Mouse (Mus musculus): ENCODE results near the gene Medag. TPM values are rescaled to one million over a fixed set of nuclear protein-coding genes. Genes with fewer than 3 reads are reported as not detected.

Medag gene
- polyA plus RNA-seq, 1 experiment: not detected

- no peaks in the 10 kb centered on the region for H3K36me3 ChIP-seq (ENCODE audit: control insufficient read depth)
- peaks cover 2% of the 10 kb centered on the region for H3K4me1 ChIP-seq (ENCODE audit: control insufficient read depth)
- no peaks in the 10 kb centered on the region for H3K9me3 ChIP-seq (ENCODE audit: control insufficient read depth, low read length)
- TF ChIP-seq TAL1 (IDR thresholded peaks at IDR 0.05; ENCODE audit: low read length): no peak
- TF ChIP-seq GATA1 (IDR thresholded peaks at IDR 0.05; ENCODE audit: low read length): no peak
- peaks cover 2% of the 10 kb centered on the region; the same call in 1 of the 2 replicates for H3K27me3 ChIP-seq (ENCODE audit: control insufficient read depth)
- H3K4me3 ChIP-seq (replicated peaks): no peak overlapping the region
Observed at GRCm38 (mm10) chr5:149373224-149373623, 38.3 kb upstream of the Medag start.

- Histone ChIP-seq H3K27me3 (ENCODE audit: control insufficient read depth) (peaks cover 2% of the 10 kb centered on the region; the same call in 1 of the 2 replicates), H3K9me3 (ENCODE audit: control insufficient read depth, low read length) (no peaks in the 10 kb centered on the region), H3K4me3 (replicated peaks) (no peak overlapping the region), H3K4me1 (ENCODE audit: control insufficient read depth) (peaks cover 2% of the 10 kb centered on the region), H3K36me3 (ENCODE audit: control insufficient read depth) (no peaks in the 10 kb centered on the region)
- TF ChIP-seq TAL1 (IDR thresholded peaks at IDR 0.05; ENCODE audit: low read length): no peak
- TF ChIP-seq GATA1 (IDR thresholded peaks at IDR 0.05; ENCODE audit: low read length): no peak
Observed at GRCm38 (mm10) chr5:149374026-149374425, 37.5 kb upstream of the Medag start.

- Histone ChIP-seq H3K36me3 (ENCODE audit: control insufficient read depth) (no peaks in the 10 kb centered on the region), H3K4me1 (ENCODE audit: control insufficient read depth) (peaks cover 2% of the 10 kb centered on the region), H3K4me3 (replicated peaks) (no peak overlapping the region), H3K27me3 (ENCODE audit: control insufficient read depth) (peaks cover 2% of the 10 kb centered on the region; the same call in 1 of the 2 replicates), H3K9me3 (ENCODE audit: control insufficient read depth, low read length) (no peaks in the 10 kb centered on the region)
- TF ChIP-seq TAL1 (IDR thresholded peaks at IDR 0.05; ENCODE audit: low read length): no peak
- no peak for TF ChIP-seq GATA1 (IDR thresholded peaks at IDR 0.05; ENCODE audit: low read length)
Observed at GRCm38 (mm10) chr5:149375074-149375888, 36.3 kb upstream of the Medag start.

- TF ChIP-seq TAL1 (IDR thresholded peaks at IDR 0.05; ENCODE audit: low read length) (no peak), GATA1 (IDR thresholded peaks at IDR 0.05; ENCODE audit: low read length) (no peak)
- Histone ChIP-seq H3K36me3 (ENCODE audit: control insufficient read depth) (no peaks in the 10 kb centered on the region), H3K4me1 (ENCODE audit: control insufficient read depth) (peaks cover 2% of the 10 kb centered on the region), H3K4me3 (replicated peaks) (no peak overlapping the region), H3K9me3 (ENCODE audit: control insufficient read depth, low read length) (no peaks in the 10 kb centered on the region), H3K27me3 (ENCODE audit: control insufficient read depth) (peaks cover 2% of the 10 kb centered on the region; the same call in 1 of the 2 replicates)
Observed at GRCm38 (mm10) chr5:149375889-149376212, 35.7 kb upstream of the Medag start.

- Histone ChIP-seq H3K9me3 (ENCODE audit: control insufficient read depth, low read length) (no peaks in the 10 kb centered on the region), H3K36me3 (ENCODE audit: control insufficient read depth) (no peaks in the 10 kb centered on the region), H3K4me3 (replicated peaks) (no peak overlapping the region), H3K27me3 (ENCODE audit: control insufficient read depth) (peaks cover 2% of the 10 kb centered on the region; the same call in 1 of the 2 replicates), H3K4me1 (ENCODE audit: control insufficient read depth) (peaks cover 2% of the 10 kb centered on the region)
- TF ChIP-seq TAL1 (IDR thresholded peaks at IDR 0.05; ENCODE audit: low read length): no peak
- TF ChIP-seq GATA1 (IDR thresholded peaks at IDR 0.05; ENCODE audit: low read length): no peak
Observed at GRCm38 (mm10) chr5:149376367-149376766, 35.2 kb upstream of the Medag start.

GRCm38 (mm10) chr5:149377253-149377652, 34.3 kb upstream of the Medag start:
- TF ChIP-seq GATA1 (IDR thresholded peaks at IDR 0.05; ENCODE audit: low read length) (no peak), TAL1 (IDR thresholded peaks at IDR 0.05; ENCODE audit: low read length) (no peak)
- Histone ChIP-seq H3K9me3 (ENCODE audit: control insufficient read depth, low read length) (no peaks in the 10 kb centered on the region), H3K4me1 (ENCODE audit: control insufficient read depth) (peaks cover 2% of the 10 kb centered on the region), H3K27me3 (ENCODE audit: control insufficient read depth) (peaks cover 2% of the 10 kb centered on the region; the same call in 1 of the 2 replicates), H3K4me3 (replicated peaks) (no peak overlapping the region), H3K36me3 (ENCODE audit: control insufficient read depth) (no peaks in the 10 kb centered on the region)

GRCm38 (mm10) chr5:149378566-149378965, 33.0 kb upstream of the Medag start:
- no peaks in the 10 kb centered on the region for H3K9me3 ChIP-seq (ENCODE audit: control insufficient read depth, low read length)
- H3K4me3 ChIP-seq (replicated peaks): no peak overlapping the region
- no peaks in the 10 kb centered on the region for H3K36me3 ChIP-seq (ENCODE audit: control insufficient read depth)
- TF ChIP-seq GATA1 (IDR thresholded peaks at IDR 0.05; ENCODE audit: low read length): no peak
- TF ChIP-seq TAL1 (IDR thresholded peaks at IDR 0.05; ENCODE audit: low read length): no peak
- H3K4me1 ChIP-seq (ENCODE audit: control insufficient read depth): peaks cover 2% of the 10 kb centered on the region
- H3K27me3 ChIP-seq (ENCODE audit: control insufficient read depth): peaks cover 2% of the 10 kb centered on the region; the same call in 1 of the 2 replicates

GRCm38 (mm10) chr5:149379131-149379784, 32.3 kb upstream of the Medag start:
- peaks cover 2% of the 10 kb centered on the region for H3K4me1 ChIP-seq (ENCODE audit: control insufficient read depth)
- no peaks in the 10 kb centered on the region for H3K36me3 ChIP-seq (ENCODE audit: control insufficient read depth)
- TF ChIP-seq TAL1 (IDR thresholded peaks at IDR 0.05; ENCODE audit: low read length): no peak
- no peak for TF ChIP-seq GATA1 (IDR thresholded peaks at IDR 0.05; ENCODE audit: low read length)
- no peaks in the 10 kb centered on the region for H3K9me3 ChIP-seq (ENCODE audit: control insufficient read depth, low read length)
- H3K4me3 ChIP-seq (replicated peaks): no peak overlapping the region
- H3K27me3 ChIP-seq (ENCODE audit: control insufficient read depth): peaks cover 2% of the 10 kb centered on the region; the same call in 1 of the 2 replicates

GRCm38 (mm10) chr5:149379861-149380260, 31.7 kb upstream of the Medag start:
- Histone ChIP-seq H3K9me3 (ENCODE audit: control insufficient read depth, low read length) (no peaks in the 10 kb centered on the region), H3K4me1 (ENCODE audit: control insufficient read depth) (peaks cover 2% of the 10 kb centered on the region)
- no peak for TF ChIP-seq GATA1 (IDR thresholded peaks at IDR 0.05; ENCODE audit: low read length)

More at GRCm38 (mm10) chr5:149379861-149380260, 31.7 kb upstream of the Medag start:
- H3K36me3 ChIP-seq (ENCODE audit: control insufficient read depth): no peaks in the 10 kb centered on the region
- no peak overlapping the region for H3K4me3 ChIP-seq (replicated peaks)
- H3K27me3 ChIP-seq (ENCODE audit: control insufficient read depth): peaks cover 2% of the 10 kb centered on the region; the same call in 1 of the 2 replicates

Measured in erythroblast, embryonic 14.5 days (primary cell).